Mouse (Mus musculus) lung, postnatal 0 days (tissue): ENCODE data around the gene Ptpn14.

Experiments used
- CTCF ChIP-seq: IDR thresholded peaks from 2 replicates; pipeline ENCODE4 v1.5.1; 2016; ENCODE audit warnings: antibody characterized with exemption, mild to moderate bottlenecking
- EP300 ChIP-seq: IDR thresholded peaks from 2 replicates; pipeline ENCODE4 v1.6.1; 2016; ENCODE audit warnings: antibody characterized with exemption, mild to moderate bottlenecking, control low read depth

DNA sequence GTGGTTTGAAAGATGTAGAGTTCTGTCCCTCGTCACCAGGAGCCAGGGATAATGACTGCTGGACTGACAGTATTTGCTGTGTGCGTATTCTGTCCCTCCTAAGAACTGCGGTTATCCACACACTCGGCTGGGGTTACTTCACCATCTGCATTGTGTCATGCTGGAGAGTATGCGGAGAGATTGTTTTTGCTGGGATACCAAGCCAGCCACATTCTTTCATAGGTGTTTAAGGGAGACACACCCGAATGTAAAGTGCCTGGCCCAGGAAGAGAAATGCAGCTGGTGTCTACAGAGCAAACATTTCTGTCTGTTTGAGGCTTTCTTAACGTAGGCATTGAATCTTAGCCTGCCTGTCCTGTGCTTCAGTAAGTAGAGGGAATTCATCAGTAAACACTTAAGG lies 56.4 kb downstream of the Ptpn14 start:
- TF ChIP-seq CTCF (no peak), EP300 (peak; percentile 72)
